Mouse (Mus musculus): ENCODE results near the gene Pla2g4b. TPM values are rescaled to one million over a fixed set of nuclear protein-coding genes. Genes with fewer than 3 reads are reported as not detected.

The Pla2g4b gene
- polyA plus RNA-seq, 1 experiment = 1.9 TPM

- Histone ChIP-seq H3K4me3 (ENCODE audit: insufficient read depth, low read length) (no peak overlapping the region), H3K4me1 (ENCODE audit: control insufficient read depth, insufficient read depth, low read length) (no peaks in the 10 kb centered on the region), H3K27ac (ENCODE audit: insufficient read depth, low read length) (no peak overlapping the region)
- TF ChIP-seq CTCF (IDR thresholded peaks at IDR 0.05; ENCODE audit: borderline replicate concordance, insufficient read depth, low read length) = peak; percentile 47; the same call in 1 of the 2 replicates
- TF ChIP-seq POLR2A (IDR thresholded peaks at IDR 0.05; ENCODE audit: low read depth, low read length) = no peak
Measured at GRCm38 (mm10) chr2:120011462-120012200, 21.6 kb upstream of the Pla2g4b start.

GRCm38 (mm10) chr2:120012924-120013323 is 20.3 kb upstream of the Pla2g4b start:
- no peaks in the 10 kb centered on the region for H3K4me1 ChIP-seq (ENCODE audit: control insufficient read depth, insufficient read depth, low read length)
- H3K4me3 ChIP-seq (ENCODE audit: insufficient read depth, low read length) = no peak overlapping the region
- H3K27ac ChIP-seq (ENCODE audit: insufficient read depth, low read length) = no peak overlapping the region
- TF ChIP-seq POLR2A (IDR thresholded peaks at IDR 0.05; ENCODE audit: low read depth, low read length) (no peak), CTCF (IDR thresholded peaks at IDR 0.05; ENCODE audit: borderline replicate concordance, insufficient read depth, low read length) (no peak)

GRCm38 (mm10) chr2:120013831-120014486 is 19.3 kb upstream of the Pla2g4b start:
- Histone ChIP-seq H3K4me1 (ENCODE audit: control insufficient read depth, insufficient read depth, low read length) (no peaks in the 10 kb centered on the region), H3K27ac (ENCODE audit: insufficient read depth, low read length) (no peak overlapping the region), H3K4me3 (ENCODE audit: insufficient read depth, low read length) (no peak overlapping the region)
- TF ChIP-seq POLR2A (IDR thresholded peaks at IDR 0.05; ENCODE audit: low read depth, low read length) (no peak), CTCF (IDR thresholded peaks at IDR 0.05; ENCODE audit: borderline replicate concordance, insufficient read depth, low read length) (no peak)

- H3K4me3 ChIP-seq (ENCODE audit: insufficient read depth, low read length) = no peak overlapping the region
- no peak overlapping the region for H3K27ac ChIP-seq (ENCODE audit: insufficient read depth, low read length)
- no peaks in the 10 kb centered on the region for H3K4me1 ChIP-seq (ENCODE audit: control insufficient read depth, insufficient read depth, low read length)
- TF ChIP-seq CTCF (IDR thresholded peaks at IDR 0.05; ENCODE audit: borderline replicate concordance, insufficient read depth, low read length) = no peak
- no peak for TF ChIP-seq POLR2A (IDR thresholded peaks at IDR 0.05; ENCODE audit: low read depth, low read length)
Measured at GRCm38 (mm10) chr2:120015882-120016281, 17.3 kb upstream of the Pla2g4b start.

- TF ChIP-seq POLR2A (IDR thresholded peaks at IDR 0.05; ENCODE audit: low read depth, low read length) (no peak), CTCF (IDR thresholded peaks at IDR 0.05; ENCODE audit: borderline replicate concordance, insufficient read depth, low read length) (no peak)
- Histone ChIP-seq H3K4me1 (ENCODE audit: control insufficient read depth, insufficient read depth, low read length) (no peaks in the 10 kb centered on the region), H3K4me3 (ENCODE audit: insufficient read depth, low read length) (no peak overlapping the region), H3K27ac (ENCODE audit: insufficient read depth, low read length) (no peak overlapping the region)
Measured at GRCm38 (mm10) chr2:120017599-120017998, 15.6 kb upstream of the Pla2g4b start.

GRCm38 (mm10) chr2:120024337-120024736 is 8.9 kb upstream of the Pla2g4b start:
- H3K27ac ChIP-seq (ENCODE audit: insufficient read depth, low read length) = no peak overlapping the region
- H3K4me3 ChIP-seq (ENCODE audit: insufficient read depth, low read length) = no peak overlapping the region
- no peak for TF ChIP-seq POLR2A (IDR thresholded peaks at IDR 0.05; ENCODE audit: low read depth, low read length)
- no peak for TF ChIP-seq CTCF (IDR thresholded peaks at IDR 0.05; ENCODE audit: borderline replicate concordance, insufficient read depth, low read length)
- peaks cover 5% of the 10 kb centered on the region for H3K4me1 ChIP-seq (ENCODE audit: control insufficient read depth, insufficient read depth, low read length)

GRCm38 (mm10) chr2:120026984-120027949 is 6.0 kb upstream of the Pla2g4b start, which contains the start of the genes Jmjd7 and Gm28042:
Gene Jmjd7 (plus strand): TSS chr2:120027483.
Gene Gm28042 (plus strand): TSS chr2:120027493.
- Histone ChIP-seq H3K4me3 (ENCODE audit: insufficient read depth, low read length) (peak within 1 kb of the TSS; percentile 66), H3K27ac (ENCODE audit: insufficient read depth, low read length) (peak within 1 kb of the TSS; percentile 45), H3K4me1 (ENCODE audit: control insufficient read depth, insufficient read depth, low read length) (peaks cover 5% of the 10 kb centered on the region)
- TF ChIP-seq POLR2A (IDR thresholded peaks at IDR 0.05; ENCODE audit: low read depth, low read length) (peak; percentile 95), CTCF (IDR thresholded peaks at IDR 0.05; ENCODE audit: borderline replicate concordance, insufficient read depth, low read length) (no peak)

- Histone ChIP-seq H3K4me1 (ENCODE audit: control insufficient read depth, insufficient read depth, low read length) (peaks cover 5% of the 10 kb centered on the region), H3K27ac (ENCODE audit: insufficient read depth, low read length) (peak overlapping the region; percentile 45), H3K4me3 (ENCODE audit: insufficient read depth, low read length) (peak overlapping the region; percentile 66)
- TF ChIP-seq CTCF (IDR thresholded peaks at IDR 0.05; ENCODE audit: borderline replicate concordance, insufficient read depth, low read length) = no peak
- TF ChIP-seq POLR2A (IDR thresholded peaks at IDR 0.05; ENCODE audit: low read depth, low read length) = no peak; the same call in 1 of the 2 replicates
Measured at GRCm38 (mm10) chr2:120027950-120028331, 5.3 kb upstream of the Pla2g4b start.

- Histone ChIP-seq H3K4me3 (ENCODE audit: insufficient read depth, low read length) (no peak overlapping the region), H3K27ac (ENCODE audit: insufficient read depth, low read length) (no peak overlapping the region), H3K4me1 (ENCODE audit: control insufficient read depth, insufficient read depth, low read length) (peaks cover 5% of the 10 kb centered on the region)
- no peak for TF ChIP-seq POLR2A (IDR thresholded peaks at IDR 0.05; ENCODE audit: low read depth, low read length)
- no peak for TF ChIP-seq CTCF (IDR thresholded peaks at IDR 0.05; ENCODE audit: borderline replicate concordance, insufficient read depth, low read length)
Measured at GRCm38 (mm10) chr2:120030380-120030779, 2.8 kb upstream of the Pla2g4b start.
